Mouse (Mus musculus): ENCODE results near the gene Kdelr2. TPM values are rescaled to one million over a fixed set of nuclear protein-coding genes. Genes with fewer than 3 reads are reported as not detected.

Gene Kdelr2
- polyA plus RNA-seq, 1 experiment from 2014 or later, result 187 TPM

GRCm38 (mm10) chr5:143367931-143368330 is 35.7 kb upstream of the Kdelr2 start:
- DNase-seq (ENCODE audit: low spot score, missing footprints), result no peak
- WGBS, result 79% methylated on average over 3 of the region's 3 CpGs
- Histone ChIP-seq H3K27ac (ENCODE audit: low read depth, low read length) (no peak overlapping the region), H3K9ac (ENCODE audit: low read length) (no peak overlapping the region), H3K27me3 (ENCODE audit: control insufficient read depth, insufficient read depth, low read length) (peaks cover 55% of the 10 kb centered on the region), H3K9me3 (ENCODE audit: control insufficient read depth, low read length) (no peaks in the 10 kb centered on the region), H3K36me3 (ENCODE audit: control insufficient read depth, insufficient read depth, low read length) (no peaks in the 10 kb centered on the region), H3K4me3 (ENCODE audit: low read depth, low read length) (no peak overlapping the region), H3K4me2 (no peak overlapping the region), H3K4me1 (ENCODE audit: control insufficient read depth, insufficient read depth, low read length) (peaks cover 14% of the 10 kb centered on the region)
- no peak for ATAC-seq (ENCODE audit: low FRiP score)

- peaks cover 5% of the 10 kb centered on the region; the same call in 1 of the 2 replicates for H3K4me1 ChIP-seq (ENCODE audit: control insufficient read depth, insufficient read depth, low read length)
- peak overlapping the region; percentile 9 for H3K4me3 ChIP-seq (ENCODE audit: low read depth, low read length)
- H3K4me2 ChIP-seq, result peak overlapping the region; percentile 19
- H3K9me3 ChIP-seq (ENCODE audit: control insufficient read depth, low read length), result no peaks in the 10 kb centered on the region
- WGBS, result 2% methylated on average over 36 of the region's 36 CpGs
- H3K27me3 ChIP-seq (ENCODE audit: control insufficient read depth, insufficient read depth, low read length), result peaks cover 68% of the 10 kb centered on the region
- DNase-seq (ENCODE audit: low spot score, missing footprints), result peak; percentile 85
- no peaks in the 10 kb centered on the region for H3K36me3 ChIP-seq (ENCODE audit: control insufficient read depth, insufficient read depth, low read length)
- no peak overlapping the region for H3K9ac ChIP-seq (ENCODE audit: low read length)
- H3K27ac ChIP-seq (ENCODE audit: low read depth, low read length), result no peak overlapping the region
- no peak for ATAC-seq (ENCODE audit: low FRiP score)
These were observed 33.9 kb upstream of the Kdelr2 start for GRCm38 (mm10) chr5:143369611-143370255.

GRCm38 (mm10) chr5:143370416-143371145 is 33.1 kb upstream of the Kdelr2 start:
- no peaks in the 10 kb centered on the region for H3K9me3 ChIP-seq (ENCODE audit: control insufficient read depth, low read length)
- no peaks in the 10 kb centered on the region for H3K36me3 ChIP-seq (ENCODE audit: control insufficient read depth, insufficient read depth, low read length)
- no peak overlapping the region for H3K9ac ChIP-seq (ENCODE audit: low read length)
- peaks cover 69% of the 10 kb centered on the region for H3K27me3 ChIP-seq (ENCODE audit: control insufficient read depth, insufficient read depth, low read length)
- H3K27ac ChIP-seq (ENCODE audit: low read depth, low read length), result no peak overlapping the region
- no peak overlapping the region for H3K4me3 ChIP-seq (ENCODE audit: low read depth, low read length)
- peak; percentile 60 for DNase-seq (ENCODE audit: low spot score, missing footprints)
- H3K4me2 ChIP-seq, result peak overlapping the region; percentile 19
- H3K4me1 ChIP-seq (ENCODE audit: control insufficient read depth, insufficient read depth, low read length), result peaks cover 5% of the 10 kb centered on the region; the same call in 1 of the 2 replicates
- 28% methylated on average over 17 of the region's 17 CpGs for WGBS
- ATAC-seq (ENCODE audit: low FRiP score), result no peak

GRCm38 (mm10) chr5:143371146-143371510 is 32.5 kb upstream of the Kdelr2 start:
- Histone ChIP-seq H3K4me2 (no peak overlapping the region), H3K27ac (ENCODE audit: low read depth, low read length) (no peak overlapping the region), H3K4me1 (ENCODE audit: control insufficient read depth, insufficient read depth, low read length) (peaks cover 5% of the 10 kb centered on the region; the same call in 1 of the 2 replicates), H3K9me3 (ENCODE audit: control insufficient read depth, low read length) (no peaks in the 10 kb centered on the region), H3K36me3 (ENCODE audit: control insufficient read depth, insufficient read depth, low read length) (no peaks in the 10 kb centered on the region), H3K4me3 (ENCODE audit: low read depth, low read length) (no peak overlapping the region), H3K9ac (ENCODE audit: low read length) (no peak overlapping the region), H3K27me3 (ENCODE audit: control insufficient read depth, insufficient read depth, low read length) (peaks cover 69% of the 10 kb centered on the region)
- ATAC-seq (ENCODE audit: low FRiP score), result no peak
- peak; percentile 73 for DNase-seq (ENCODE audit: low spot score, missing footprints)
- 52% methylated on average over 4 of the region's 4 CpGs for WGBS

- H3K4me3 ChIP-seq (ENCODE audit: low read depth, low read length), result peak overlapping the region; percentile 19; the same call in 1 of the 2 replicates
- no peak overlapping the region for H3K9ac ChIP-seq (ENCODE audit: low read length)
- H3K36me3 ChIP-seq (ENCODE audit: control insufficient read depth, insufficient read depth, low read length), result no peaks in the 10 kb centered on the region
- no peak overlapping the region for H3K27ac ChIP-seq (ENCODE audit: low read depth, low read length)
- WGBS, result 1% methylated on average over 35 of the region's 35 CpGs
- H3K27me3 ChIP-seq (ENCODE audit: control insufficient read depth, insufficient read depth, low read length), result peaks cover 69% of the 10 kb centered on the region
- peaks cover 5% of the 10 kb centered on the region; the same call in 1 of the 2 replicates for H3K4me1 ChIP-seq (ENCODE audit: control insufficient read depth, insufficient read depth, low read length)
- peak overlapping the region; percentile 42 for H3K4me2 ChIP-seq
- peak; percentile 88 for DNase-seq (ENCODE audit: low spot score, missing footprints)
- no peaks in the 10 kb centered on the region for H3K9me3 ChIP-seq (ENCODE audit: control insufficient read depth, low read length)
- 0 out of 2 replicates have a peak, but pooled peaks have one; percentile 27 for ATAC-seq (ENCODE audit: low FRiP score)
These were observed 30.8 kb upstream of the Kdelr2 start for GRCm38 (mm10) chr5:143372818-143373217.

- WGBS, result 6% methylated on average over 21 of the region's 21 CpGs
- H3K9ac ChIP-seq (ENCODE audit: low read length), result no peak overlapping the region
- H3K9me3 ChIP-seq (ENCODE audit: control insufficient read depth, low read length), result no peaks in the 10 kb centered on the region
- H3K27ac ChIP-seq (ENCODE audit: low read depth, low read length), result no peak overlapping the region
- H3K27me3 ChIP-seq (ENCODE audit: control insufficient read depth, insufficient read depth, low read length), result peaks cover 44% of the 10 kb centered on the region
- 0 out of 2 replicates have a peak overlapping the region, but pooled peaks have one; percentile 13 for H3K4me2 ChIP-seq
- no peaks in the 10 kb centered on the region for H3K36me3 ChIP-seq (ENCODE audit: control insufficient read depth, insufficient read depth, low read length)
- DNase-seq (ENCODE audit: low spot score, missing footprints) (peak; percentile 98), ATAC-seq (ENCODE audit: low FRiP score) (no peak)
- 0 out of 2 replicates have a peak overlapping the region, but pooled peaks have one; percentile 3 for H3K4me3 ChIP-seq (ENCODE audit: low read depth, low read length)
- H3K4me1 ChIP-seq (ENCODE audit: control insufficient read depth, insufficient read depth, low read length), result peaks cover 1% of the 10 kb centered on the region; the same call in 1 of the 2 replicates
These were observed 28.4 kb upstream of the Kdelr2 start for GRCm38 (mm10) chr5:143375242-143375641.

- H3K36me3 ChIP-seq (ENCODE audit: control insufficient read depth, insufficient read depth, low read length), result no peaks in the 10 kb centered on the region
- H3K9ac ChIP-seq (ENCODE audit: low read length), result no peak overlapping the region
- no peak overlapping the region for H3K27ac ChIP-seq (ENCODE audit: low read depth, low read length)
- DNase-seq (ENCODE audit: low spot score, missing footprints) (peak; percentile 84), ATAC-seq (ENCODE audit: low FRiP score) (no peak)
- no peaks in the 10 kb centered on the region for H3K4me1 ChIP-seq (ENCODE audit: control insufficient read depth, insufficient read depth, low read length)
- no peak overlapping the region for H3K4me2 ChIP-seq
- H3K4me3 ChIP-seq (ENCODE audit: low read depth, low read length), result no peak overlapping the region
- peaks cover 35% of the 10 kb centered on the region for H3K27me3 ChIP-seq (ENCODE audit: control insufficient read depth, insufficient read depth, low read length)
- H3K9me3 ChIP-seq (ENCODE audit: control insufficient read depth, low read length), result no peaks in the 10 kb centered on the region
- 83% methylated on average over 4 of the region's 4 CpGs for WGBS
These were observed 27.5 kb upstream of the Kdelr2 start for GRCm38 (mm10) chr5:143376156-143376555.

- no peak overlapping the region for H3K27ac ChIP-seq (ENCODE audit: low read depth, low read length)
- H3K27me3 ChIP-seq (ENCODE audit: control insufficient read depth, insufficient read depth, low read length), result peaks cover 6% of the 10 kb centered on the region
- no peaks in the 10 kb centered on the region for H3K9me3 ChIP-seq (ENCODE audit: control insufficient read depth, low read length)
- WGBS, result 9% methylated on average over 39 of the region's 39 CpGs
- DNase-seq (ENCODE audit: low spot score, missing footprints) (peak; percentile 87), ATAC-seq (ENCODE audit: low FRiP score) (peak; percentile 46; the same call in 1 of the 2 replicates)
- no peak overlapping the region for H3K9ac ChIP-seq (ENCODE audit: low read length)
- no peaks in the 10 kb centered on the region for H3K36me3 ChIP-seq (ENCODE audit: control insufficient read depth, insufficient read depth, low read length)
- no peaks in the 10 kb centered on the region; the same call in 1 of the 2 replicates for H3K4me1 ChIP-seq (ENCODE audit: control insufficient read depth, insufficient read depth, low read length)
- H3K4me2 ChIP-seq, result peak overlapping the region; percentile 44
- peak overlapping the region; percentile 3; the same call in 1 of the 2 replicates for H3K4me3 ChIP-seq (ENCODE audit: low read depth, low read length)
These were observed 16.6 kb upstream of the Kdelr2 start for GRCm38 (mm10) chr5:143386797-143387621.

Data from midbrain, embryonic 11.5 days (tissue).